Mouse (Mus musculus) gonadal fat pad, adult 2 months (tissue): ENCODE results near the gene Nrap. TPM values are rescaled to one million over a fixed set of nuclear protein-coding genes. Genes with fewer than 3 reads are reported as not detected.
"Not testable (repeated sequence)": the region's sequence is repeated elsewhere in the genome, so short reads cannot be mapped to it uniquely, and the experiment has no call there.

ENCODE experiments used
- DNase-seq: peaks from one replicate; pipeline ENCODE4 v3.0.0-alpha.2; 2012; ENCODE audit warnings: low read depth
- polyA plus RNA-seq: library from polyadenylated mRNA; depleted of rRNA; stranded (reverse); fragments of >200 nt; gene quantifications from 2 replicates; pipeline ENCODE4 v1.2.3, GENCODE M21; 2012

Gene Nrap
- polyA plus RNA-seq, 1 experiment: 1.1 TPM

- no peak for DNase-seq
These were observed 23.7 kb downstream of the Nrap start for GRCm38 (mm10) chr19:56366168-56366567.

DNA sequence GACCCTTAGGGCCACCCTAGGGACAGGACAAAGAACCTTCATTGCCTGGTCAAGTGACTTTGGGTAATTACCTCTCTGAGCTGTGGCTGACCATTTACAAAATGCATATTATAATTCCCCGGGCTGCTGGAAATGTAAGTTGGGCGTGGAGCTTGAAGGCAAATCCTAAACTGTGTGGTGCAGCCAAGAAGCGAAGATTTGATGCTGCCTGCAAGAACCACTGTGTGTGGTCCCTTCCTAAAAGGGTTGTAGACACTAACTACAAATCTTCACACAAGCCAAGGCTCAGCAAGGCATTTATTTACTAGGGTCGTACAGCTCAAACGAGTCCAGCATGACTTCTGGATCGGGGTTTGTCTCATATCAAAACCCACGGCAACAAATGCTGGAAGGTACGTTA lies 25.3 kb downstream of the Nrap start:
- DNase-seq: no peak

DNA sequence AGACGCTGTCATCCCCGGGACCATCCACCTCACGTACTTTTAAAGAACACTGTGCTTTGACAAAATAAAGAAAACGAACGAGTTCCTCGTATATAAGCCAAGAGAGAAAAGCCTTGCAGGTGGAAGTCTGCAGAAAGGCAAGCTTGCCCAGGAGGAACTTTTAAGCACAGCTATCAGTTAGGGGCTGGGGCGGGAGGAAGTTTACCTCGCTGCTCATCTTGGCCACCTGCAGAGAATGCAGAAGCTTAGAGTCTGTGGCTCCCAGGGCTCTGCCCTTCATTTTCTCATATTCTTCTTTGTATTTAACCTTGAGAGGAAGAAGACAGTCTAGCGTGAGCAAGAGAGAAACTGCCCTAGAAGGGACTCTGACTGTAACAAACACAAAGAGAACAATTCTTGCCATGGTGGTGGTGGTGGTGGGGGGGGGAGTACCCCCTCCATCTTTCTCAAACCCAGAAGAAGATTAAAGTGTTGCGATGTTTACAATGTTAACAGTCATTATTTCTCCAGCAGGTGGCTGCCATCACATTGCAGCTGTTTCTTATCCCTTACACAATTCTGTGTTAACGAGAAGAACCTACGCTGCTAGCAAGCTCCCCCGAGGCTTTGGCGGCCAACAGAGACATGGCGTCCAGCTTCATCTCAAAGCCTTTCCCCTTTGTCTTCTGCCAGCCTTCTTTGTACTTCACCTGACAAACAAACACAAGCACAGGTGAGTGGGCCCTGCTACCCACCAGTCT lies 25.9 kb downstream of the Nrap start:
- DNase-seq: no peak

DNA sequence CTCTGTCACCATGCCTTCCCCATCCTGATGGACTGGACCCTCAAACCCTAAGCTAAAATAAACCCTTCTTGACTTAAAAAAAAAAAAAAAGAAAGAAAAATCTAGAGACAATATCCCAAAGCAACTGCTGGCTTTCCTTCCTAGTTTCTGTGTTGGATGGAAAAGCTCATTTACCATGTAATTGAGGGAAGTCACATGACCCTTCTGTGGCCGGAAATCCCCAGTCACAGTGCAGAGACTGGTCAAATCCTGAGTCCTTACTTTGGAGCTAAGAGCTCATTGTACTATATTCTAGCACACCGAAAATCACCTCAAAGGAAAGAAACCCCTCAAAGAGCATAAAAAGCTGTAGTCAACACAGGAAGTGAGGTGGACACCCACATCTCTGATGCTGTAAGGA lies 30.9 kb downstream of the Nrap start:
- no peak for DNase-seq

GRCm38 (mm10) chr19:56357374-56357708 lies 32.5 kb downstream of the Nrap start:
- DNase-seq: not testable (repeated sequence)

DNA sequence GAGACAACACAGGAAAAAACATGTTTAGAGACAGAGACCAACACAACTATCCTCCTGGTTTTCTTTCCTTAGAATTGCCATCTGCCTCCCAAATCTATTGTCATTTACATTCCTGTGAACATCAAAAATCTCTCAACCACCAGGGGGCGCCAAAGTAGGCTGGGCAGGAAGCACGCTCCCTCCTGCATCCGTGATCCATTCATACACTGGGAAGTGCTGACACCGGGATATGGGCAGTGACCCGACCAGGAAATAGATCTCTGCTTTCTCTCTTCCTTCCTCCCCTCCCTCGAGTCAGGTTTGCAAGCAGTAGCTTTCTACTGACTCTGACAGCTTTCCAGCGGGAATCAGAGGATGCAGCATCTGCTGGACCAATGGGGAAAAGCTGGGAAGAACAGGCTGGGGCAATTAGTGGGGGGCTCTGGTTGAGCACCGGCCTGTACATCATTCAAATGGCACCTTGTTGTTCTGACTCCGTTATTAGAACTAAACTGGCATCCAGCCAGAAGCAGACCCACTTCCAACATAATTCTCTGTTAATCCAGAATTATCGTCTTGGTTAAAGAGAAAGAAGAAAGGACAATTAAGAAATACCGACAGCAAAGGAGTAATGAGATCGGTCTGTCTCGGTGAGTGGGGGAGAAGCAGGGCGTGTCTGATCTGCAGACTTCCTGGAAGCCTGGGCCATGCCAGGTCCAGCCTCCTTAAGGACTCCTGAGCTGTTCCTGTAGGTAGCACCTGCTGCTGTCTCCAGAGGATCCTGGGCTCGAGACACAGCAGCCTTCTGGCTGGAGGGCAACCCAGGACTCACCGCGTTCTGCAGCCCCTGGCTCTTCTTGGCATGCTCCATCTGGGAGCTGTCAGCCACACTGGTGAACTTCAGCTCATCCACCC lies 33.1 kb downstream of the Nrap start:
- DNase-seq: no peak

- DNase-seq: no peak
These were observed 34.6 kb downstream of the Nrap start for GRCm38 (mm10) chr19:56355201-56355600.

GRCm38 (mm10) chr19:56353689-56354088 lies 36.1 kb downstream of the Nrap start:
- DNase-seq: no peak

- DNase-seq: no peak
These were observed 40.5 kb downstream of the Nrap start for GRCm38 (mm10) chr19:56349295-56349694.

- no peak for DNase-seq
These were observed 43.1 kb downstream of the Nrap start for GRCm38 (mm10) chr19:56346750-56347149.

DNA sequence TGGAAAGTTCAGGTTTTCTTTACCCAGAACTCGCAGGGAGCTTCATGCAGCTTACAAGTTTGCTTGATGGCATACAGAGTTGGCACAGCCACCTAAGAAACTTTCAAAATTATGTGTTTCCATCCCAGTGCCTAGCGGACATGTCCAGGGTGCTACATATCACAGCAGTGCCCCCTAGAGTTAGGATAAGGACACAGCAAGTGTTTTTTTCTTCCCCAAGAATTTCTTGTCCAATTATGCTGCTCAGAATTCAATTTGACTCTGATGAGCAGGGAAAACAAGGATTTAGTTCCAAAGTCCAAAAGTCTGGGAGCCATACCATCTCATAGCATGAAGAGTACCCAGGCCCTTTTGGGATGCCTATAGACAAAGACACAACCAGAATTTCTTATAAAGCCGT lies 43.8 kb downstream of the Nrap start:
- no peak for DNase-seq

- no peak for DNase-seq
These were observed 45.8 kb downstream of the Nrap start for GRCm38 (mm10) chr19:56343869-56344563.

- no peak for DNase-seq
These were observed 47.8 kb downstream of the Nrap start for GRCm38 (mm10) chr19:56342006-56342405.

DNA sequence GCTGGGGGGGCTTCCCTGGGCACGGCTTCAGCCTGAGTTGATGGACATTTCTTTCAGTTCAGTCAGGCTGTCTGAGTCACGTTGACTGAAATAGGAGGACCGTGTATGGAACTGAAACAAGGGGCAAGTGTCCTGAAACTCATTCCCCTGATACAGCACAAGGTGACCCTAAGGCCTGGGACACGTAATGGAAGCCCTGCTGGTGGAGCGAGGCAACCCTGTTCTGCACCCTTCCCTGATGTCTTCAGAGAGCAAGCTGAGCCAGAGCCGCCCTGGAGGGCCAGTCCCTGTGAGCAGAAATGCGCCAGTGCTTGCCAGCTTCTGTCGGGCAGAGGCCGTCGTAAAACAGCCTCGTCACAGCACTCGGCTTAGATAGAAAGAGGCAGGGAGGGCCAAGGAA lies 53.0 kb downstream of the Nrap start:
- no peak for DNase-seq

- no peak for DNase-seq
These were observed 53.5 kb downstream of the Nrap start for GRCm38 (mm10) chr19:56336321-56336720.

DNA sequence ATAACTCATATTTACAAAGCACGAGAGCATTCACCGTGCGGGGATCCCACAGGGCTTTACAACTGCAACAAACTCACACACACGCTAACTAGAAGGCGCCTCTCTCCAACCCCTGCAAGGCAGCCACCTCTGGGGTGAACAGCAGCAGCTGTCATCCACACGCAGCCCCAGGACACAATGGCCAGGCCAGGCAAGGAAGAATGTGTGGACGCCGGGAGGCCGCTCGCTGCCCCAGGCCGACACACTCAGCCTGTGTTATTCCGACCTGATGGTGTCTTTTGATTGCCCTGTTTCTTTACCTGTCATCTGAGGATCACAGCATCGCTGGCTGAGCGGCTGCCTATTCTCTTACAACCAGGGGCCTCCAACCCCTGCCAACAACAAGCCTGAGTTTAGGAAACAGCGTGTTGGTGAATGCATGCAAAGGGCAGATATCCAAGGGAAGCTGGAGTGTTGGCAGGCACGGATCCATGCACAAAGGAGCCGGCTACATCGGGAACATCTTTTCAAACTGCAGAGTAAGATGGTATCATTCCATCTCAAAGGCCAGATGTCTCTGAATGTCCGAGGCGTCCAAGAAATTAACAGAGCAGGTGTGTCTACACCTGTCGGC lies 63.5 kb downstream of the Nrap start:
- no peak for DNase-seq

GRCm38 (mm10) chr19:56325676-56326075 lies 64.2 kb downstream of the Nrap start:
- DNase-seq: no peak

DNA sequence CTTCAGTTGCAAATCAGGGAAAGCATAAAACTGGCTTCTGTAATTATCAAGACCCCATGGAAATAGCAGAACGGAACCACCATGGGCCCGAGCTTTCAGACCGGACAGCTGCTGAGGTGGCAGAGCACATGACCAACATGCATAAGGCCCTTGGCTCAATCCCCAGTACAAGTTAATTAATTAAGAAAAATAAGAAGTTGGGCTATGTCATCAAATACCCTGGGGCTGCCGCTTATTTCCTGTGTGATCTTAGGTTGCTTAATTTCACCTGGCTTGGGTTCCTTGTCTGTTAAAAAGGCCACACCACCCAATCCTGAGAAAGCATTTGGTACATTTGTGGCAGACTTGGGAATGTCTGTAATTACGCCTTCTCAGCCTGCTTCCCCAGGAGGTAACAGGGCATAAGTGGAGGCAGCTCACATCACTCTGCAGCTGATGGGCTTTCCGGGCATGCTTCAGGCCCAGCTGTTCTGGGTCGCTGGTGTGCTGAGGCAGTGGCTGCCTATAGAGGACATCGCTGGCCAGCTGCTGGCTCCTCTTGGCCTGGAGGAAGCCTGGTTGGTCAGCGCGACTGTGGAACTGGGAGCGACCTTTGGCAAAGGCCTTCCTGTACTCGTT lies 68.4 kb downstream of the Nrap start:
- DNase-seq: no peak

DNA sequence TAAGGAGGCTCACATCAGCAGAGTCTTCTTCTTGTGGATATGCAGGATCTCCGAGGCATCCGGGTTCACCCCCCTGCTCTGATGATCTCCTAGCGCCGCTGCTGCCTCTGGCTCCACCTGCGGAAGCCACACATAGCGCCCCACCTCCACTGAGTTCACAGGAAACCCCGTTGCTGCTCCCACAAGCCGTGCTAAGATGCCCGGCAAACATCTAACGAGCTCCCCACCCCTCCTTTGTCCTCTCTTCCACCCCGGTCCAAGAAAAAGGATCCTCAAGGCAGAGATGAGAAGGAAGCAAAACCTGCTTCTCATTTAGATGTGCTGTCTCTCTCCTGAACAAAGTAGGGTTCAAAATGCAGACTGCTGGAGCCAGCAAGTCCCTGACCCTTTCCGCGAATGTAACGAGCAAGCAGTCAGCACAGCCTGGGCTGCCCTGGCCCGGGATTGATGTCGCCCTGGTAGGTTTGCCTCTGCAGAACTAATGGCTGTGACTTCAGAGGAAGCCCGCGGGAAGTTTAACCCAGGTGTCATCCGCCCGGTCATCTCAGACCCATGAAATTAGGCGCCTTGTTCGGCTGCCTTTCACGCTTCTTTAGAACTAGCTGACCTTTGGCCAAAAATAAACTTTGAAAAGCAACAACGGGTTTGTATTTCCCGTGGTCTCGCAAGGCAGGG lies 69.5 kb downstream of the Nrap start:
- DNase-seq: no peak

- no peak for DNase-seq
These were observed 70.2 kb downstream of the Nrap start for GRCm38 (mm10) chr19:56319629-56320028.

GRCm38 (mm10) chr19:56319219-56319618 lies 70.6 kb downstream of the Nrap start:
- no peak for DNase-seq
